Mouse (Mus musculus): ENCODE results near the gene Mettl22.

Mettl22 gene

GRCm38 (mm10) chr16:8504271-8504670 lies 33.7 kb downstream of the Mettl22 start:
- no peak for ATAC-seq (ENCODE audit: insufficient number of reproducible peaks, low FRiP score, low TSS enrichment)

GRCm38 (mm10) chr16:8509894-8510293 lies 39.3 kb downstream of the Mettl22 start:
- no peak for ATAC-seq (ENCODE audit: insufficient number of reproducible peaks, low FRiP score, low TSS enrichment)

- no peak for ATAC-seq (ENCODE audit: insufficient number of reproducible peaks, low FRiP score, low TSS enrichment)
Measured at GRCm38 (mm10) chr16:8512830-8513229, 42.2 kb downstream of the Mettl22 start.

- peak; percentile 99 for ATAC-seq (ENCODE audit: insufficient number of reproducible peaks, low FRiP score, low TSS enrichment)
Measured at GRCm38 (mm10) chr16:8513236-8513906, 42.8 kb downstream of the Mettl22 start, which contains the start of gene Abat. TSS of gene Abat (plus strand) at chr16:8513429.

- no peak for ATAC-seq (ENCODE audit: insufficient number of reproducible peaks, low FRiP score, low TSS enrichment)
Measured at GRCm38 (mm10) chr16:8514180-8514579, 43.6 kb downstream of the Mettl22 start.

GRCm38 (mm10) chr16:8520525-8520924 lies 49.9 kb downstream of the Mettl22 start:
- ATAC-seq (ENCODE audit: insufficient number of reproducible peaks, low FRiP score, low TSS enrichment), result no peak

- ATAC-seq (ENCODE audit: insufficient number of reproducible peaks, low FRiP score, low TSS enrichment), result no peak
Measured at GRCm38 (mm10) chr16:8521322-8521721, 50.7 kb downstream of the Mettl22 start.

- ATAC-seq (ENCODE audit: insufficient number of reproducible peaks, low FRiP score, low TSS enrichment), result peak; percentile 64; the same call in 1 of the 2 replicates
Measured at GRCm38 (mm10) chr16:8523480-8524144, 53.0 kb downstream of the Mettl22 start.

GRCm38 (mm10) chr16:8524163-8524847 lies 53.7 kb downstream of the Mettl22 start:
- ATAC-seq (ENCODE audit: insufficient number of reproducible peaks, low FRiP score, low TSS enrichment), result no peak

GRCm38 (mm10) chr16:8525293-8525692 lies 54.7 kb downstream of the Mettl22 start:
- ATAC-seq (ENCODE audit: insufficient number of reproducible peaks, low FRiP score, low TSS enrichment), result no peak

- no peak for ATAC-seq (ENCODE audit: insufficient number of reproducible peaks, low FRiP score, low TSS enrichment)
Measured at GRCm38 (mm10) chr16:8525877-8526276, 55.3 kb downstream of the Mettl22 start.

- no peak for ATAC-seq (ENCODE audit: insufficient number of reproducible peaks, low FRiP score, low TSS enrichment)
Measured at GRCm38 (mm10) chr16:8529389-8529788, 58.8 kb downstream of the Mettl22 start.

- ATAC-seq (ENCODE audit: insufficient number of reproducible peaks, low FRiP score, low TSS enrichment), result no peak
Measured at GRCm38 (mm10) chr16:8530018-8530417, 59.4 kb downstream of the Mettl22 start.

- no peak for ATAC-seq (ENCODE audit: insufficient number of reproducible peaks, low FRiP score, low TSS enrichment)
Measured at GRCm38 (mm10) chr16:8532461-8532860, 61.9 kb downstream of the Mettl22 start.

- no peak for ATAC-seq (ENCODE audit: insufficient number of reproducible peaks, low FRiP score, low TSS enrichment)
Measured at GRCm38 (mm10) chr16:8532894-8533293, 62.3 kb downstream of the Mettl22 start.

- ATAC-seq (ENCODE audit: insufficient number of reproducible peaks, low FRiP score, low TSS enrichment), result no peak
Measured at GRCm38 (mm10) chr16:8533477-8533876, 62.9 kb downstream of the Mettl22 start.

- ATAC-seq (ENCODE audit: insufficient number of reproducible peaks, low FRiP score, low TSS enrichment), result no peak
Measured at GRCm38 (mm10) chr16:8534466-8535200, 64.0 kb downstream of the Mettl22 start.

GRCm38 (mm10) chr16:8535411-8535810 lies 64.8 kb downstream of the Mettl22 start:
- no peak for ATAC-seq (ENCODE audit: insufficient number of reproducible peaks, low FRiP score, low TSS enrichment)

GRCm38 (mm10) chr16:8539150-8539865 lies 68.7 kb downstream of the Mettl22 start:
- ATAC-seq (ENCODE audit: insufficient number of reproducible peaks, low FRiP score, low TSS enrichment), result no peak

Measured in cerebellum, adult (tissue).